Mouse (Mus musculus) heart, adult 18-20 months (tissue): ENCODE measurements around the gene Arfgap3. TPM values are rescaled to one million over a fixed set of nuclear protein-coding genes. Genes with fewer than 3 reads are reported as not detected.

Experiments
- DNase-seq, 2 experiments: peaks; one replicate each; pipeline ENCODE4 v3.0.0; 2021 to 2022; ENCODE audit warnings: mixed read lengths in 1 of 2
- total RNA-seq, 2 experiments: library from RNA; stranded (reverse); gene quantifications; 2 replicates each; pipeline ENCODE4 v1.2.3; 2021

Gene Arfgap3
- total RNA-seq, 2 experiments from 2014 or later, result 10.0 to 12.1 TPM

GRCm38 (mm10) chr15:83252060-83252459 is 98.0 kb downstream of the Arfgap3 start:
- DNase-seq, result peak; percentile 63 to 78

- DNase-seq, result peak; percentile 77 to 82
These were observed 98.7 kb downstream of the Arfgap3 start, which contains the start of gene A4galt for GRCm38 (mm10) chr15:83251176-83252004. TSS of gene A4galt (minus strand) at chr15:83251774.

- DNase-seq, result peak; percentile 37 to 48
These were observed 99.3 kb downstream of the Arfgap3 start for GRCm38 (mm10) chr15:83250651-83251175.

Other genes with a start within 250 kb of the Arfgap3 start
- 10 to 100 TPM; 28.6 to 37.9 TPM for gene Rrp7a, start 227.4 kb downstream of the Arfgap3 start, total RNA-seq
- 10 to 100 TPM; 23.1 to 26.2 TPM for gene Poldip3, start 200.9 kb downstream of the Arfgap3 start, total RNA-seq
- gene Cyb5r3, start 177.7 kb downstream of the Arfgap3 start, total RNA-seq, result 10 to 100 TPM; 83.9 to 93.0 TPM
- gene A4galt, start 98.5 kb downstream of the Arfgap3 start, total RNA-seq, result 1 to 10 TPM; 7.0 to 7.2 TPM
- 100 to 1,000 TPM; 232 to 280 TPM for gene Pacsin2, start 114.4 kb upstream of the Arfgap3 start, total RNA-seq
- gene Ttll1, start 160.6 kb upstream of the Arfgap3 start, total RNA-seq, result 10 to 100 TPM; 60.1 TPM
- gene Bik, start 176.6 kb upstream of the Arfgap3 start, total RNA-seq, result 1 to 10 TPM; 5.7 to 6.5 TPM
- 10 to 100 TPM; 66.2 to 75.9 TPM for gene Tspo, start 213.3 kb upstream of the Arfgap3 start, total RNA-seq
- 10 to 100 TPM; 45.0 to 47.3 TPM for gene Mcat, start 213.5 kb upstream of the Arfgap3 start, total RNA-seq
- gene Ttll12, start 244.9 kb upstream of the Arfgap3 start, total RNA-seq, result 1 to 10 TPM; 6.0 TPM